Mouse (Mus musculus) ES-Bruce4 (cell line): ENCODE measurements around the gene Ndel1. TPM values are rescaled to one million over a fixed set of nuclear protein-coding genes. Genes with fewer than 3 reads are reported as not detected.

Experiments
- H3K27ac ChIP-seq: 2 replicates; pipeline ENCODE4 v1.5.1; 2012; ENCODE audit warnings: low read length, inconsistent platforms; ENCODE audit not compliant: insufficient read depth
- H3K27me3 ChIP-seq: 2 replicates; pipeline ENCODE4 v1.6.1; 2012; ENCODE audit warnings: mild to moderate bottlenecking, low read length, inconsistent platforms; ENCODE audit not compliant: control insufficient read depth, poor library complexity, insufficient read depth, severe bottlenecking
- H3K36me3 ChIP-seq: 2 replicates; pipeline ENCODE4 v1.6.1; 2012; ENCODE audit warnings: inconsistent platforms, mild to moderate bottlenecking, low read length, moderate library complexity; ENCODE audit not compliant: control insufficient read depth, poor library complexity, insufficient read depth, severe bottlenecking
- H3K4me1 ChIP-seq: one replicate; pipeline ENCODE4 v1.8.1; 2011; ENCODE audit warnings: low read length; ENCODE audit not compliant: control insufficient read depth, insufficient read depth
- H3K4me3 ChIP-seq: 2 replicates; pipeline ENCODE4 v1.5.1; 2011; ENCODE audit warnings: low read depth, mild to moderate bottlenecking, low read length
- H3K9ac ChIP-seq: 2 replicates; pipeline ENCODE4 v1.6.1; 2012; ENCODE audit warnings: low read depth, mild to moderate bottlenecking, inconsistent platforms; ENCODE audit not compliant: poor library complexity, severe bottlenecking
- H3K9me3 ChIP-seq: replicated peaks from 2 replicates; pipeline ENCODE4 v1.6.1; 2012; ENCODE audit warnings: mild to moderate bottlenecking, low read length, inconsistent platforms; ENCODE audit not compliant: control insufficient read depth, poor library complexity, insufficient read depth, severe bottlenecking
- CTCF ChIP-seq: IDR thresholded peaks from one replicate; pipeline ENCODE4 v1.8.1; 2011; ENCODE audit warnings: low read depth, low read length
- EP300 ChIP-seq: IDR thresholded peaks from 2 replicates; pipeline ENCODE4 v1.6.1; 2011; ENCODE audit warnings: low read depth, low read length; ENCODE audit not compliant: insufficient read depth
- POLR2A ChIP-seq: IDR thresholded peaks from one replicate; pipeline ENCODE4 v1.8.1; 2011; ENCODE audit warnings: low read length; ENCODE audit not compliant: insufficient read depth
- polyA plus RNA-seq: library from polyadenylated mRNA; stranded (reverse); fragments of >200 nt; gene quantifications from 2 replicates; pipeline ENCODE4 v1.2.4, GENCODE M21; 2011; ENCODE audit warnings: low read depth; ENCODE audit not compliant: missing spikeins, insufficient read depth, insufficient read length

Gene Ndel1
- polyA plus RNA-seq, 1 experiment: 71.7 TPM

DNA sequence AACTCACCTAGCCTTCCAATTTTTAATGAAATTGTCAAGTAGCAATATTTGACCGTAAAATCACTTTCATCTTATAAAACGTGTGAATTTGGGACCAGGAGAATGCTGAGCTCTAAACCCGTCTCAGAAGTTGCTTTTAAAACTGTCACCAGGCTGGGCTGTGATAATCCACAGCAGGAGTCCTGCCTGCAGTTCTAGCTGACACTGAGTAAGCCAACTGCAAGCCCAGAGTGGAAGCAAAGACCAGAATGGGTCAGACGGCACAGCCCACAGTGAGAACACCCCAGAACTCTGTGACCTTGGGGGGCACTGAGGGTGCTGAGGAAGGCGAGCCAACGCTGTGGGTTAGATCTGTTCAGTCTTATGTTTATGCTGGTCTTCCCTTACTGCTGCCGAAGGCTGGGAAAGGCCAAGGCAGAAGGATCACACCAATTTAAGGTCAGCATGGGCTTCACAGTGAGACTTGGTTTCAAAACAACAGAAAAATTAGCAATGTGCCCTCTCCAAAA is 95.5 kb downstream of the Ndel1 start:
- Histone ChIP-seq H3K9ac (no peak overlapping the region), H3K36me3 (peaks cover 11% of the 10 kb centered on the region), H3K9me3 (no peaks in the 10 kb centered on the region), H3K4me1 (no peaks in the 10 kb centered on the region), H3K4me3 (no peak overlapping the region), H3K27me3 (no peaks in the 10 kb centered on the region), H3K27ac (no peak overlapping the region)
- TF ChIP-seq CTCF: no peak
- TF ChIP-seq POLR2A: no peak
- no peak for TF ChIP-seq EP300

Other genes starting within 250 kb of the Ndel1 start
- 157 and 172 TPM in 2 replicates for gene Myh10, start 180.3 kb downstream of the Ndel1 start, polyA plus RNA-seq
- gene Rnf222, start 16.7 kb upstream of the Ndel1 start, polyA plus RNA-seq: not detected in 2 replicates
- gene Rpl26, start 29.7 kb upstream of the Ndel1 start, polyA plus RNA-seq: 4,511 and 5,371 TPM in 2 replicates
- gene Odf4, start 55.2 kb upstream of the Ndel1 start, polyA plus RNA-seq: not detected in 2 replicates
- 2.6 and 3.7 TPM in 2 replicates for gene Arhgef15, start 85.6 kb upstream of the Ndel1 start, polyA plus RNA-seq
- gene Slc25a35, start 96.3 kb upstream of the Ndel1 start, polyA plus RNA-seq: 3.4 and 4.6 TPM in 2 replicates
- gene Rangrf, start 103.3 kb upstream of the Ndel1 start, polyA plus RNA-seq: 70.3 and 98.6 TPM in 2 replicates
- 79.6 and 85.3 TPM in 2 replicates for gene Pfas, start 136.6 kb upstream of the Ndel1 start, polyA plus RNA-seq
- 164 and 169 TPM in 2 replicates for gene Ctc1, start 144.1 kb upstream of the Ndel1 start, polyA plus RNA-seq
- gene Aurkb, start 173.8 kb upstream of the Ndel1 start, polyA plus RNA-seq: 108 and 121 TPM in 2 replicates
- 4.0 and 7.0 TPM in 2 replicates for gene Borcs6, start 187.9 kb upstream of the Ndel1 start, polyA plus RNA-seq
- gene Tmem107, start 198.9 kb upstream of the Ndel1 start, polyA plus RNA-seq: 17.1 and 24.7 TPM in 2 replicates
- 39.5 and 41.6 TPM in 2 replicates for gene Vamp2, start 216.6 kb upstream of the Ndel1 start, polyA plus RNA-seq
- 25.0 and 29.3 TPM in 2 replicates for gene Per1, start 223.4 kb upstream of the Ndel1 start, polyA plus RNA-seq
- gene Hes7, start 248.5 kb upstream of the Ndel1 start, polyA plus RNA-seq: not detected in 2 replicates